Mouse (Mus musculus): ENCODE data around the gene Nsd2.

- TF ChIP-seq ZC3H11A (IDR thresholded peaks at IDR 0.05; ENCODE audit: borderline replicate concordance, low read depth, low read length) (no peak), HCFC1 (IDR thresholded peaks at IDR 0.05; ENCODE audit: borderline replicate concordance, insufficient read depth, low read length) (no peak)
These were observed 114.4 kb downstream of the Nsd2 start for GRCm38 (mm10) chr5:33934877-33935276.

Measured in ES-E14 (cell line).